Mouse (Mus musculus): Measurements from ENCODE around the gene Cttnbp2.

Gene Cttnbp2

DNA sequence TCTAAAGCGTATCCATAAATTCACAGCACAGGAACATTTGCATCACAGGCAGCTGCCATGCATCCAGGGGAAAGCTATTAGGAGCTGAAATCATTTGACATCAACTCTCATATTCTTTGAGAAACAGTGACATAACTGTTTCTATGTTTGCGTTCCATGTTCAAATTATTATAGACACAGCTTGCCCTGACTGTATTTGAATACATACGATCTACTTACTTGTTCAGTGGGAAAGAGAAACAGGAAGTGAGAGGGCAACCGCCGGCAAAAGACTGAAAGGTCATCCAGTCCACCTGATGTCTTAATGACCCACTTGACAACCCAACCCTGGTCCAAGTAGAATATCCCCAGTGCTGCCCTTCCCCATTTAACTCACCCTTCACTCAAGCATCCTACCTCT is 30.6 kb downstream of the Cttnbp2 start:
- no peaks in the 10 kb centered on the region for H3K36me3 ChIP-seq (ENCODE audit: control insufficient read depth, insufficient read depth, low read length, poor library complexity, severe bottlenecking)
- DNase-seq (ENCODE audit: low read depth, low spot score): no peak
- no peaks in the 10 kb centered on the region for H3K27me3 ChIP-seq (ENCODE audit: control insufficient read depth, insufficient read depth, low read length, poor library complexity, severe bottlenecking)

GRCm38 (mm10) chr6:18482546-18482945 is 32.1 kb downstream of the Cttnbp2 start:
- Histone ChIP-seq H3K27me3 (ENCODE audit: control insufficient read depth, insufficient read depth, low read length, poor library complexity, severe bottlenecking) (no peaks in the 10 kb centered on the region), H3K36me3 (ENCODE audit: control insufficient read depth, insufficient read depth, low read length, poor library complexity, severe bottlenecking) (no peaks in the 10 kb centered on the region)
- no peak for DNase-seq (ENCODE audit: low read depth, low spot score)

- no peak for DNase-seq (ENCODE audit: low read depth, low spot score)
- H3K36me3 ChIP-seq (ENCODE audit: control insufficient read depth, insufficient read depth, low read length, poor library complexity, severe bottlenecking): no peaks in the 10 kb centered on the region
- no peaks in the 10 kb centered on the region for H3K27me3 ChIP-seq (ENCODE audit: control insufficient read depth, insufficient read depth, low read length, poor library complexity, severe bottlenecking)
Measured at GRCm38 (mm10) chr6:18481781-18482180, 32.9 kb downstream of the Cttnbp2 start.

DNA sequence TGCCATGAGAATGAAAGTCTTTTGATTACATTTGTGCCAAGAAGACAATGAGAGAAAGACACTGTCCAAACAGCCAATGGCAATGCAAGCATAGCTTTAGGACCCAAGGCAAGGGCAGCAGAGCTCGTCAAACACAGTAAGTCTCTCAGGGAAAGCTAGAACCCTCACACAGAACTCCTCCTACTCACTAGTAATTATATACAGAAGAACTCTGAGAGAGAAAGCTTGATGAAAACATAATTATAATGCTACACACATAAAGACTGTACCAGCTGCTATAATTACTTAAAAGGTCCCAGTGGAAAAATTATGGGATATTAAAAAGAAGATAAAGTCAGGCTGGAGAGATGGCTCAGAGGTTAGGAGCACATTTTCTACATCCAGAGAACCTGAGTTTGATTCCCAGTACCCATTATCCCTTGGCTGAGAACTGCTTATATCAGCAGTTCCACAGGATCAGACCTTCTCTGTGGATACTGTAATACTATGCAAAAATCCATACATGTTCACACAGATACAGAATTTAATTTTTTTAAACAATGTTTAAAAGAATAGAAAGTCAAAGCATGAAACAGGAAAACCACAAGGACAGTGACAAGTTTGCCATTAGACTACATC is 37.2 kb downstream of the Cttnbp2 start:
- no peak for DNase-seq (ENCODE audit: low read depth, low spot score)
- Histone ChIP-seq H3K36me3 (ENCODE audit: control insufficient read depth, insufficient read depth, low read length, poor library complexity, severe bottlenecking) (no peaks in the 10 kb centered on the region), H3K27me3 (ENCODE audit: control insufficient read depth, insufficient read depth, low read length, poor library complexity, severe bottlenecking) (no peaks in the 10 kb centered on the region)

- DNase-seq (ENCODE audit: low read depth, low spot score): no peak
- Histone ChIP-seq H3K27me3 (ENCODE audit: control insufficient read depth, insufficient read depth, low read length, poor library complexity, severe bottlenecking) (no peaks in the 10 kb centered on the region), H3K36me3 (ENCODE audit: control insufficient read depth, insufficient read depth, low read length, poor library complexity, severe bottlenecking) (no peaks in the 10 kb centered on the region)
Measured at GRCm38 (mm10) chr6:18474983-18475382, 39.7 kb downstream of the Cttnbp2 start.

DNA sequence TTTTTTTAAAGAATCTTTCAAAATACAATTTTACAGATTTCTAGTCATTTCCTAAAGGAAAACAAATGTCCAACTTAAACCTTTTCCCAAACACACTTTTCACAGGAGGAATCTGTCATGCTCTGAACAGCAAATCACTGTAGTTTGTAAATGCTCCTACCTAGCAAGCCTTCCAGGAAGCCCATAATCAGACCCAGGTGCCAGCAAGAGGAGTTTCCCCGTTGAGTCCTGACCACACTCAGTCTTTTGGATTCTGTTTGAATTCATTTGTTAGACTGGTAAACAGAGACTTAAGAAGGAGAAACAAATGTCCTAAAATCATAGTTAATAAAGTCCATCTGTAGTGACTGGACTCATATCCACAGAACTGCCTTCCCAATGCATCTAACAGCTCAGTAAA is 40.1 kb downstream of the Cttnbp2 start:
- DNase-seq (ENCODE audit: low read depth, low spot score): no peak
- H3K27me3 ChIP-seq (ENCODE audit: control insufficient read depth, insufficient read depth, low read length, poor library complexity, severe bottlenecking): no peaks in the 10 kb centered on the region
- H3K36me3 ChIP-seq (ENCODE audit: control insufficient read depth, insufficient read depth, low read length, poor library complexity, severe bottlenecking): no peaks in the 10 kb centered on the region

- Histone ChIP-seq H3K27me3 (ENCODE audit: control insufficient read depth, insufficient read depth, low read length, poor library complexity, severe bottlenecking) (no peaks in the 10 kb centered on the region), H3K36me3 (ENCODE audit: control insufficient read depth, insufficient read depth, low read length, poor library complexity, severe bottlenecking) (no peaks in the 10 kb centered on the region)
- no peak for DNase-seq (ENCODE audit: low read depth, low spot score)
Measured at GRCm38 (mm10) chr6:18469206-18469605, 45.4 kb downstream of the Cttnbp2 start.

- Histone ChIP-seq H3K27me3 (ENCODE audit: control insufficient read depth, insufficient read depth, low read length, poor library complexity, severe bottlenecking) (no peaks in the 10 kb centered on the region), H3K36me3 (ENCODE audit: control insufficient read depth, insufficient read depth, low read length, poor library complexity, severe bottlenecking) (no peaks in the 10 kb centered on the region)
- no peak for DNase-seq (ENCODE audit: low read depth, low spot score)
Measured at GRCm38 (mm10) chr6:18467777-18468176, 46.9 kb downstream of the Cttnbp2 start.

- Histone ChIP-seq H3K36me3 (ENCODE audit: control insufficient read depth, insufficient read depth, low read length, poor library complexity, severe bottlenecking) (no peaks in the 10 kb centered on the region), H3K27me3 (ENCODE audit: control insufficient read depth, insufficient read depth, low read length, poor library complexity, severe bottlenecking) (no peaks in the 10 kb centered on the region)
- no peak for DNase-seq (ENCODE audit: low read depth, low spot score)
Measured at GRCm38 (mm10) chr6:18466227-18466626, 48.4 kb downstream of the Cttnbp2 start.

- H3K36me3 ChIP-seq (ENCODE audit: control insufficient read depth, insufficient read depth, low read length, poor library complexity, severe bottlenecking): no peaks in the 10 kb centered on the region
- H3K27me3 ChIP-seq (ENCODE audit: control insufficient read depth, insufficient read depth, low read length, poor library complexity, severe bottlenecking): no peaks in the 10 kb centered on the region
- DNase-seq (ENCODE audit: low read depth, low spot score): no peak
Measured at GRCm38 (mm10) chr6:18465626-18466025, 49.0 kb downstream of the Cttnbp2 start.

- no peak for DNase-seq (ENCODE audit: low read depth, low spot score)
- Histone ChIP-seq H3K36me3 (ENCODE audit: control insufficient read depth, insufficient read depth, low read length, poor library complexity, severe bottlenecking) (no peaks in the 10 kb centered on the region), H3K27me3 (ENCODE audit: control insufficient read depth, insufficient read depth, low read length, poor library complexity, severe bottlenecking) (no peaks in the 10 kb centered on the region)
Measured at GRCm38 (mm10) chr6:18459657-18460056, 55.0 kb downstream of the Cttnbp2 start.

- Histone ChIP-seq H3K36me3 (ENCODE audit: control insufficient read depth, insufficient read depth, low read length, poor library complexity, severe bottlenecking) (no peaks in the 10 kb centered on the region), H3K27me3 (ENCODE audit: control insufficient read depth, insufficient read depth, low read length, poor library complexity, severe bottlenecking) (no peaks in the 10 kb centered on the region)
- no peak for DNase-seq (ENCODE audit: low read depth, low spot score)
Measured at GRCm38 (mm10) chr6:18450551-18451193, 64.0 kb downstream of the Cttnbp2 start.

DNA sequence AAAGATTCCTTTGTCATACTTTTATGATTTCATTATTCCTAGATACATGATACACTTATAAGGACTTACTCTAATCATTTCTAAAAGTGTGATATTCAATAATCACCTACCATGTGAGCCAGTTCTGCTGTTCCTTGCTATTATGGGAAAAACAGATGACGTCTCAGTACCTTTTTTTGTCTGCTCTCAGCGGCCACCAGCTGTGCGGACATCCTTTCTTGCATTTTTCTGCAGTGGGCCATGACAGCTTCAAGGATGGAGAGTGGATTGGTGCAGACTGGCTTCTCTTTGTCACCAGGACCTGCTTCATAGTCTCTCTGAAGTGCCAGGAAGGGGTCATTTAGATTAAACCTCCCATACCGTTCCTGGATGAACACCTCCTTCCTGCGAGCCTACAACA is 66.6 kb downstream of the Cttnbp2 start:
- DNase-seq (ENCODE audit: low read depth, low spot score): no peak
- Histone ChIP-seq H3K36me3 (ENCODE audit: control insufficient read depth, insufficient read depth, low read length, poor library complexity, severe bottlenecking) (no peaks in the 10 kb centered on the region), H3K27me3 (ENCODE audit: control insufficient read depth, insufficient read depth, low read length, poor library complexity, severe bottlenecking) (no peaks in the 10 kb centered on the region)

GRCm38 (mm10) chr6:18446917-18447316 is 67.7 kb downstream of the Cttnbp2 start:
- DNase-seq (ENCODE audit: low read depth, low spot score): no peak
- Histone ChIP-seq H3K36me3 (ENCODE audit: control insufficient read depth, insufficient read depth, low read length, poor library complexity, severe bottlenecking) (no peaks in the 10 kb centered on the region), H3K27me3 (ENCODE audit: control insufficient read depth, insufficient read depth, low read length, poor library complexity, severe bottlenecking) (no peaks in the 10 kb centered on the region)

DNA sequence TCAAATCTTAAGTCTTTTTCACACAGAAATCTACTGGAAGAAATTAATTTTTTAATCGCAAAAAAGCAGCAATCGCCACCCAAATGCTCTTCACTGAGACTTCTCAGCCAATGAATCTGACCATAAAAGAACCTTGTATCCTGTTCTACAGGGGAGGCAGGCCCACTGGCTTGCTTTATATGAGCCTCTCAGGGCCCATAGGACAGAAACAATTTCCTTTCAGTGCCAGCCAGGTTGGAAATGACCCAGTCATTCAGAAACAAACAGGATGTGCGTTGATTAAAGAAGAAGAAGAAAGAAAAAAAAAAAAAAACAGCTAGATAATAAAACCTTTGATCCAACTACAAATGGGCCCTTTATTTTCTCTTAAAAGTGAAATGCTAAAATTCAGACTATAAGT is 68.3 kb downstream of the Cttnbp2 start:
- Histone ChIP-seq H3K27me3 (ENCODE audit: control insufficient read depth, insufficient read depth, low read length, poor library complexity, severe bottlenecking) (no peaks in the 10 kb centered on the region), H3K36me3 (ENCODE audit: control insufficient read depth, insufficient read depth, low read length, poor library complexity, severe bottlenecking) (no peaks in the 10 kb centered on the region)
- DNase-seq (ENCODE audit: low read depth, low spot score): no peak

DNA sequence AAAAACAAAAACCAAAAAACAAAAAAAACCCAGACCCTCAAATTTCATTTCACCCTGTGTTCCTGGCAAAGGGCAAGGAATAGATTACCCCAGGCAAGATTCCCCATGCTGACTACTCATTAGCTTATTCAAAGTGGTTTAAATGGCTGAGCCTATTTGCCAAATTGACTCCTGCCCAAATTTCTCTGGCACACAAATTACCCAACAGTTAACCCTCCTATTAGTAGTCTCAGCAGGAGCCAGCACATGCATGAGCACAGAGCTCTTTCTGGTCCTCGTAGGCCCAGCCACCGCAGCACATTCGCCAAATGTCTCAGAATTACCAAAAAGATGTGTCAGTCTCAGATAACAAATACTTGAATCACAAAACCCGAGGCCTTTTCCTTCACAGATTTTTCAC is 68.9 kb downstream of the Cttnbp2 start:
- Histone ChIP-seq H3K36me3 (ENCODE audit: control insufficient read depth, insufficient read depth, low read length, poor library complexity, severe bottlenecking) (no peaks in the 10 kb centered on the region), H3K27me3 (ENCODE audit: control insufficient read depth, insufficient read depth, low read length, poor library complexity, severe bottlenecking) (no peaks in the 10 kb centered on the region)
- no peak for DNase-seq (ENCODE audit: low read depth, low spot score)
